Mouse (Mus musculus) CH12.LX (cell line): ENCODE measurements around the gene Fbxl17. TPM values are rescaled to one million over a fixed set of nuclear protein-coding genes. Genes with fewer than 3 reads are reported as not detected.

Experiments used
- DNase-seq: peaks from one replicate; pipeline ENCODE4 v3.0.0-alpha.2; 2013; ENCODE audit errors: extremely low read depth
- H3K27ac ChIP-seq: 2 replicates; pipeline ENCODE4 v1.5.1; 2012; ENCODE audit warnings: low read depth, mild to moderate bottlenecking, control low read depth, moderate library complexity; ENCODE audit not compliant: insufficient read depth
- H3K27me3 ChIP-seq: replicated peaks from 2 replicates; pipeline ENCODE3; 2012; ENCODE audit warnings: inconsistent platforms
- H3K36me3 ChIP-seq, 2 experiments: replicated peaks in 1 of 2; 2 replicates each; pipeline versions ENCODE3 to v1.6.1; 2012; ENCODE audit warnings: inconsistent platforms in 1 of 2, low read length in 1 of 2, mild to moderate bottlenecking in 1 of 2, mixed read lengths in 1 of 2, moderate library complexity in 1 of 2; ENCODE audit not compliant: control insufficient read depth in 1 of 2, insufficient read depth in 1 of 2
- H3K4me1 ChIP-seq, 2 experiments: 2 replicates each; pipeline ENCODE4 v1.6.1; 2012; ENCODE audit warnings: inconsistent platforms in 1 of 2, moderate library complexity in 1 of 2; ENCODE audit not compliant: insufficient read depth in 2 of 2, control insufficient read depth in 1 of 2
- H3K4me2 ChIP-seq: 2 replicates; pipeline ENCODE4 v1.6.1; 2012; ENCODE audit warnings: low read depth, mild to moderate bottlenecking, control low read depth; ENCODE audit not compliant: poor library complexity, insufficient read depth, severe bottlenecking
- H3K4me3 ChIP-seq, 3 experiments: fragments of 150-350 bp in 1 of 3; sonication (generic) in 1 of 3; replicated peaks in 1 of 3; 2 replicates each; pipeline versions ENCODE3 to v1.5.1; 2011 to 2012; ENCODE audit warnings: low read depth in 2 of 3, low read length in 2 of 3, mild to moderate bottlenecking in 2 of 3, moderate library complexity in 2 of 3, control low read depth in 1 of 3, improper control_type of control experiment in 1 of 3, inconsistent platforms in 1 of 3, mixed read lengths in 1 of 3; ENCODE audit not compliant: poor library complexity in 1 of 3
- H3K79me2 ChIP-seq: replicated peaks from 2 replicates; pipeline ENCODE4 v1.6.1; 2012; ENCODE audit warnings: mild to moderate bottlenecking, moderate library complexity; ENCODE audit not compliant: control insufficient read depth, poor library complexity, insufficient read depth, severe bottlenecking; ENCODE audit errors: extremely low read depth
- H3K9ac ChIP-seq: 2 replicates; pipeline ENCODE4 v1.6.1; 2012; ENCODE audit warnings: low read depth, mild to moderate bottlenecking, control low read depth, moderate library complexity; ENCODE audit not compliant: insufficient read depth
- H3K9me3 ChIP-seq: replicated peaks from 2 replicates; pipeline ENCODE3; 2012; ENCODE audit warnings: low read length, inconsistent platforms, mixed read lengths
- BHLHE40 ChIP-seq: IDR thresholded peaks from 2 replicates; pipeline ENCODE4 v1.6.1; 2011; ENCODE audit warnings: mild to moderate bottlenecking, low read depth, low read length, improper control_type of control experiment
- CHD1 ChIP-seq: IDR thresholded peaks from 2 replicates; pipeline ENCODE4 v1.6.1; 2012; ENCODE audit warnings: low read depth, low read length, improper control_type of control experiment, inconsistent platforms
- E2F4 ChIP-seq: IDR thresholded peaks from 2 replicates; pipeline ENCODE4 v1.6.1; 2011; ENCODE audit warnings: low read depth, low read length, improper control_type of control experiment; ENCODE audit not compliant: insufficient replicate concordance
- ELF1 ChIP-seq: IDR thresholded peaks from 2 replicates; pipeline ENCODE4 v1.6.1; 2014; ENCODE audit warnings: low read depth, mild to moderate bottlenecking, inconsistent platforms, low read length, improper control_type of control experiment
- EP300 ChIP-seq: IDR thresholded peaks from 2 replicates; pipeline ENCODE4 v1.6.1; 2011; ENCODE audit warnings: low read length, improper control_type of control experiment
- HCFC1 ChIP-seq: IDR thresholded peaks from 2 replicates; pipeline ENCODE4 v1.6.1; 2012; ENCODE audit warnings: low read depth, mild to moderate bottlenecking, inconsistent platforms, low read length, improper control_type of control experiment
- IRF4 ChIP-seq: IDR thresholded peaks from 2 replicates; pipeline ENCODE4 v1.6.1; 2014; ENCODE audit warnings: low read depth, mild to moderate bottlenecking, inconsistent platforms, low read length, improper control_type of control experiment
- JUN ChIP-seq: IDR thresholded peaks from 2 replicates; pipeline ENCODE4 v1.6.1; 2011; ENCODE audit warnings: low read depth, mild to moderate bottlenecking, low read length, improper control_type of control experiment, moderate library complexity; ENCODE audit not compliant: insufficient read depth
- JUND ChIP-seq: conservative IDR thresholded peaks from 2 replicates; pipeline ENCODE4 v1.6.1; 2011; ENCODE audit warnings: low read depth, low read length, improper control_type of control experiment
- KAT2A ChIP-seq: IDR thresholded peaks from 2 replicates; pipeline ENCODE4 v1.6.1; 2012; ENCODE audit warnings: low read length, improper control_type of control experiment, inconsistent platforms; ENCODE audit not compliant: insufficient replicate concordance
- MAFK ChIP-seq: IDR thresholded peaks from 2 replicates; pipeline ENCODE4 v1.6.1; 2011; ENCODE audit warnings: low read length, improper control_type of control experiment; ENCODE audit not compliant: insufficient replicate concordance
- MAX ChIP-seq: IDR thresholded peaks from 2 replicates; pipeline ENCODE4 v1.6.1; 2011; ENCODE audit warnings: low read length, improper control_type of control experiment
- NELFE ChIP-seq: IDR thresholded peaks from 2 replicates; pipeline ENCODE4 v1.6.1; 2011; ENCODE audit warnings: low read depth, low read length, improper control_type of control experiment
- PAX5 ChIP-seq: IDR thresholded peaks from 2 replicates; pipeline ENCODE4 v1.6.1; 2012; ENCODE audit warnings: low read length, inconsistent platforms, mixed read lengths
- POLR2A ChIP-seq: IDR thresholded peaks from 2 replicates; pipeline ENCODE4 v1.6.1; 2011; ENCODE audit warnings: low read depth, mild to moderate bottlenecking, improper control_type of control experiment, low read length
- SMC3 ChIP-seq: IDR thresholded peaks from 2 replicates; pipeline ENCODE4 v1.6.1; 2011; ENCODE audit warnings: low read depth, low read length, improper control_type of control experiment
- TBP ChIP-seq: conservative IDR thresholded peaks from 2 replicates; pipeline ENCODE4 v1.6.1; 2011; ENCODE audit warnings: low read depth, low read length, improper control_type of control experiment
- TCF12 ChIP-seq: IDR thresholded peaks from 2 replicates; pipeline ENCODE4 v1.6.1; 2014; ENCODE audit warnings: low read depth, mild to moderate bottlenecking, inconsistent platforms, low read length, improper control_type of control experiment
- UBTF ChIP-seq: IDR thresholded peaks from 2 replicates; pipeline ENCODE4 v1.6.1; 2012; ENCODE audit warnings: low read depth, mild to moderate bottlenecking, inconsistent platforms, low read length, improper control_type of control experiment, moderate library complexity
- USF2 ChIP-seq: conservative IDR thresholded peaks from 2 replicates; pipeline ENCODE4 v1.6.1; 2011; ENCODE audit warnings: low read depth, low read length, improper control_type of control experiment
- ZC3H11A ChIP-seq: IDR thresholded peaks from 2 replicates; pipeline ENCODE4 v1.6.1; 2012; ENCODE audit warnings: low read depth, mild to moderate bottlenecking, inconsistent platforms, low read length, improper control_type of control experiment
- ZMIZ1 ChIP-seq: IDR thresholded peaks from 2 replicates; pipeline ENCODE4 v1.6.1; 2012; ENCODE audit warnings: low read depth, mild to moderate bottlenecking, inconsistent platforms, low read length, improper control_type of control experiment
- dilution Hi-C: fragments of 300-500 bp; cut with MboI; formaldehyde crosslinking; loops from 2 replicates; pipeline ENCODE4 v1.14.3; 2020; ENCODE audit warnings: low sequenced_read_pairs; ENCODE audit not compliant: extremely low pct_unique_long_range_greater_than_20kb, extremely low pct_ligation_motif_present
- in situ Hi-C: fragments of 300-500 bp; cut with MboI; formaldehyde crosslinking; loops from 3 replicates; pipeline ENCODE4 v1.14.3; 2019; ENCODE audit warnings: low sequenced_read_pairs, low pct_ligation_motif_present, low pct_unique_long_range_greater_than_20kb, mixed read lengths
- polyA plus RNA-seq: library from polyadenylated mRNA; unstranded; fragments of >175 nt; gene quantifications from 2 replicates; pipeline ENCODE4 v1.2.1, GENCODE M21; 2012; ENCODE audit warnings: low read depth; ENCODE audit not compliant: insufficient read length
- total RNA-seq, 2 experiments: library from RNA; depleted of rRNA; stranded (reverse); fragments of 300-350 nt in 1 of 2; fragments of >200 nt in 1 of 2; gene quantifications; 2 replicates each; pipeline ENCODE4 v1.2.3; 2012 to 2014

Fbxl17 gene
- total and polyA plus RNA-seq, 3 experiments: 4.0 to 6.9 (median 4.3) TPM

- Histone ChIP-seq H3K9ac (no peak overlapping the region), H3K4me1 (peaks cover 16 to 42% of the 10 kb centered on the region in 2 experiments), H3K27me3 (no peaks in the 10 kb centered on the region), H3K9me3 (no peaks in the 10 kb centered on the region), H3K36me3 (peaks cover 0 to 6% of the 10 kb centered on the region in 2 experiments), H3K4me3 (no peak overlapping the region), H3K79me2 (no peaks in the 10 kb centered on the region), H3K27ac (no peak overlapping the region), H3K4me2 (no peak overlapping the region)
- no peak for DNase-seq
- dilution Hi-C loops (no loop called here), in situ Hi-C loops (no loop called here)
- no peak for TF ChIP-seq POLR2A
- TF ChIP-seq JUN: no peak
- no peak for TF ChIP-seq MAX
- no peak for TF ChIP-seq USF2
- no peak for TF ChIP-seq E2F4
- no peak for TF ChIP-seq NELFE
- TF ChIP-seq JUND: no peak
- TF ChIP-seq ELF1: no peak
- no peak for TF ChIP-seq HCFC1
- TF ChIP-seq BHLHE40: no peak
- no peak for TF ChIP-seq PAX5
- no peak for TF ChIP-seq TBP
- TF ChIP-seq SMC3: no peak
- no peak for TF ChIP-seq ZMIZ1
- no peak for TF ChIP-seq EP300
- TF ChIP-seq UBTF: no peak
- no peak for TF ChIP-seq IRF4
- TF ChIP-seq ZC3H11A: no peak
- TF ChIP-seq CHD1: no peak
These were observed 94.8 kb downstream of the Fbxl17 start for GRCm38 (mm10) chr17:63404968-63405367.

GRCm38 (mm10) chr17:63403801-63404415, 95.9 kb downstream of the Fbxl17 start:
- Histone ChIP-seq H3K9ac (no peak overlapping the region), H3K4me1 (peaks cover 16 to 48% of the 10 kb centered on the region in 2 experiments), H3K4me3 (no peak overlapping the region), H3K4me2 (no peak overlapping the region), H3K36me3 (peaks cover 0 to 8% of the 10 kb centered on the region in 2 experiments), H3K27me3 (no peaks in the 10 kb centered on the region), H3K79me2 (no peaks in the 10 kb centered on the region), H3K27ac (no peak overlapping the region), H3K9me3 (no peaks in the 10 kb centered on the region)
- no peak for TF ChIP-seq JUN
- TF ChIP-seq KAT2A: no peak
- TF ChIP-seq MAFK: no peak
- no peak for TF ChIP-seq TCF12
- no peak for TF ChIP-seq TBP
- no peak for TF ChIP-seq BHLHE40
- dilution Hi-C loops (no loop called here), in situ Hi-C loops (no loop called here)
- DNase-seq: no peak
